Mouse (Mus musculus): Measurements from ENCODE around the gene Def6. TPM values are rescaled to one million over a fixed set of nuclear protein-coding genes. Genes with fewer than 3 reads are reported as not detected.

Gene Def6
- total and polyA plus RNA-seq, 3 experiments = 31.3 to 81.8 (median 53.6) TPM

GRCm38 (mm10) chr17:28278156-28278555 lies 70.6 kb downstream of the Def6 start:
- peaks cover 6 to 43% of the 10 kb centered on the region in 2 experiments for H3K36me3 ChIP-seq (replicated peaks in 1 of 2; ENCODE audit: control insufficient read depth in 1 of 2, insufficient read depth in 1 of 2, low read length in 1 of 2)
- H3K9ac ChIP-seq (ENCODE audit: insufficient read depth, low read depth) = no peak overlapping the region
- H3K4me2 ChIP-seq (ENCODE audit: insufficient read depth, low read depth, poor library complexity, severe bottlenecking) = no peak overlapping the region
- dilution Hi-C loops (cut with MboI; ENCODE audit: extremely low pct_ligation_motif_present, extremely low pct_unique_long_range_greater_than_20kb, low sequenced_read_pairs) = no loop called here
- DNase-seq (ENCODE audit: extremely low read depth) = no peak
- peaks cover 4% of the 10 kb centered on the region for H3K9me3 ChIP-seq (replicated peaks; ENCODE audit: low read length)
- no peaks in the 10 kb centered on the region for H3K27me3 ChIP-seq (replicated peaks)
- H3K4me3 ChIP-seq (replicated peaks in 1 of 3; ENCODE audit: low read depth in 2 of 3, low read length in 2 of 3, poor library complexity in 1 of 3) = no peak overlapping the region
- TF ChIP-seq ZC3H11A (IDR thresholded peaks at IDR 0.05; ENCODE audit: low read depth, low read length) = no peak
- no peak for TF ChIP-seq UBTF (IDR thresholded peaks at IDR 0.05; ENCODE audit: low read depth, low read length)
- no peak for TF ChIP-seq SIN3A (IDR thresholded peaks at IDR 0.05; ENCODE audit: low read length)
- no peak for TF ChIP-seq MAX (IDR thresholded peaks at IDR 0.05; ENCODE audit: low read length)
- no peak for TF ChIP-seq NRF1 (IDR thresholded peaks at IDR 0.05; ENCODE audit: low read depth, low read length)
- no peak for TF ChIP-seq TBP (conservative IDR thresholded peaks at IDR 0.05; ENCODE audit: low read depth, low read length)
- TF ChIP-seq ZKSCAN1 (IDR thresholded peaks at IDR 0.05; ENCODE audit: borderline replicate concordance, low read depth, low read length) = no peak
- no peak for TF ChIP-seq PAX5 (IDR thresholded peaks at IDR 0.05; ENCODE audit: low read length)
- no peak for TF ChIP-seq MAZ (IDR thresholded peaks at IDR 0.05; ENCODE audit: low read depth, low read length)
- no peak for TF ChIP-seq NELFE (IDR thresholded peaks at IDR 0.05; ENCODE audit: low read depth, low read length)
- TF ChIP-seq MXI1 (IDR thresholded peaks at IDR 0.05; ENCODE audit: low read depth, low read length) = no peak
- TF ChIP-seq RAD21 (IDR thresholded peaks at IDR 0.05; ENCODE audit: low read depth, low read length) = no peak
- no peak for TF ChIP-seq ETS1 (conservative IDR thresholded peaks at IDR 0.05; ENCODE audit: low read depth, low read length)
- TF ChIP-seq E2F4 (IDR thresholded peaks at IDR 0.05; ENCODE audit: insufficient replicate concordance, low read depth, low read length) = no peak
- TF ChIP-seq JUND (conservative IDR thresholded peaks at IDR 0.05; ENCODE audit: low read depth, low read length) = no peak
- TF ChIP-seq JUN (IDR thresholded peaks at IDR 0.05; ENCODE audit: insufficient read depth, low read depth, low read length) = no peak
- peaks cover 36 to 76% of the 10 kb centered on the region in 2 experiments for H3K4me1 ChIP-seq (ENCODE audit: control insufficient read depth in 1 of 2, insufficient read depth in 2 of 2)
- in situ Hi-C loops (cut with MboI; ENCODE audit: low pct_ligation_motif_present, low pct_unique_long_range_greater_than_20kb, low sequenced_read_pairs) = no loop called here
- H3K79me2 ChIP-seq (replicated peaks; ENCODE audit: control insufficient read depth, extremely low read depth, insufficient read depth, poor library complexity, severe bottlenecking) = no peaks in the 10 kb centered on the region
- no peak overlapping the region for H3K27ac ChIP-seq (ENCODE audit: insufficient read depth, low read depth)

Other genes starting within 250 kb of the Def6 start
- gene Tcp11, start 127.1 kb upstream of the Def6 start, total RNA-seq (2012; rRNA removed) = not detected in 2 replicates
- not detected in 2 replicates for gene Tcp11, start 127.1 kb upstream of the Def6 start, total RNA-seq (2014; rRNA removed)
- gene Tcp11, start 127.1 kb upstream of the Def6 start, polyA plus RNA-seq (2012; ENCODE audit: insufficient read length, low read depth) = not detected in 2 replicates
- gene Scube3, start 65.6 kb upstream of the Def6 start, total RNA-seq (2012; rRNA removed) = 0.08 and 0.50 TPM in 2 replicates
- gene Scube3, start 65.6 kb upstream of the Def6 start, total RNA-seq (2014; rRNA removed) = not detected in 2 replicates
- gene Scube3, start 65.6 kb upstream of the Def6 start, polyA plus RNA-seq (2012; ENCODE audit: insufficient read length, low read depth) = 0.10 and 0.19 TPM in 2 replicates
- gene Zfp523, start 30.6 kb upstream of the Def6 start, total RNA-seq (2012; rRNA removed) = 7.6 and 14.7 TPM in 2 replicates
- 2.5 and 3.7 TPM in 2 replicates for gene Zfp523, start 30.6 kb upstream of the Def6 start, total RNA-seq (2014; rRNA removed)
- 10.1 and 12.5 TPM in 2 replicates for gene Zfp523, start 30.6 kb upstream of the Def6 start, polyA plus RNA-seq (2012; ENCODE audit: insufficient read length, low read depth)
- 4.1 and 7.3 TPM in 2 replicates for gene Ppard, start 24.9 kb downstream of the Def6 start, total RNA-seq (2012; rRNA removed)
- 1.8 and 2.9 TPM in 2 replicates for gene Ppard, start 24.9 kb downstream of the Def6 start, total RNA-seq (2014; rRNA removed)
- 12.7 and 15.5 TPM in 2 replicates for gene Ppard, start 24.9 kb downstream of the Def6 start, polyA plus RNA-seq (2012; ENCODE audit: insufficient read length, low read depth)
- 26.9 and 29.6 TPM in 2 replicates for gene Fance, start 105.7 kb downstream of the Def6 start, total RNA-seq (2012; rRNA removed)
- 11.4 and 17.4 TPM in 2 replicates for gene Fance, start 105.7 kb downstream of the Def6 start, total RNA-seq (2014; rRNA removed)
- gene Fance, start 105.7 kb downstream of the Def6 start, polyA plus RNA-seq (2012; ENCODE audit: insufficient read length, low read depth) = 35.8 and 37.9 TPM in 2 replicates
- gene Rpl10a, start 120.7 kb downstream of the Def6 start, total RNA-seq (2012; rRNA removed) = 3,510 and 4,144 TPM in 2 replicates
- 2,222 and 3,467 TPM in 2 replicates for gene Rpl10a, start 120.7 kb downstream of the Def6 start, total RNA-seq (2014; rRNA removed)
- gene Rpl10a, start 120.7 kb downstream of the Def6 start, polyA plus RNA-seq (2012; ENCODE audit: insufficient read length, low read depth) = 1,605 and 1,846 TPM in 2 replicates
- gene Tead3, start 143.0 kb downstream of the Def6 start, total RNA-seq (2012; rRNA removed) = 0.17 and 0.42 TPM in 2 replicates
- gene Tead3, start 143.0 kb downstream of the Def6 start, total RNA-seq (2014; rRNA removed) = not detected in 2 replicates
- 0.08 TPM in 1 of 2 replicates, not detected in the other for gene Tead3, start 143.0 kb downstream of the Def6 start, polyA plus RNA-seq (2012; ENCODE audit: insufficient read length, low read depth)
- 0.17 TPM in 1 of 2 replicates, not detected in the other for gene Tulp1, start 157.4 kb downstream of the Def6 start, total RNA-seq (2012; rRNA removed)
- gene Tulp1, start 157.4 kb downstream of the Def6 start, total RNA-seq (2014; rRNA removed) = not detected in 2 replicates
- not detected in 2 replicates for gene Tulp1, start 157.4 kb downstream of the Def6 start, polyA plus RNA-seq (2012; ENCODE audit: insufficient read length, low read depth)